Mouse (Mus musculus) hindbrain, embryonic 10.5 days (tissue): Measurements from ENCODE around the gene Kif11. TPM values are rescaled to one million over a fixed set of nuclear protein-coding genes. Genes with fewer than 3 reads are reported as not detected.
A peak's percentile ranks its signal among the peaks of the same experiment; 100 is the strongest.

Source experiments
- DNase-seq: peaks from one replicate; pipeline ENCODE4 v3.0.0-alpha.2; 2017; ENCODE audit warnings: low spot score
- H3K27ac ChIP-seq: fragments of 300-500 bp; sonication (generic); 2 replicates; pipeline ENCODE4 v1.5.1; 2016; ENCODE audit warnings: mild to moderate bottlenecking, moderate library complexity
- H3K27me3 ChIP-seq: fragments of 300-500 bp; sonication (generic); 2 replicates; pipeline ENCODE4 v1.6.1; 2016; ENCODE audit warnings: mild to moderate bottlenecking; ENCODE audit not compliant: poor library complexity, insufficient read depth, severe bottlenecking
- H3K36me3 ChIP-seq: fragments of 300-500 bp; sonication (generic); 2 replicates; pipeline ENCODE4 v1.6.1; 2016; ENCODE audit warnings: mild to moderate bottlenecking, moderate library complexity
- H3K4me1 ChIP-seq: fragments of 300-500 bp; sonication (generic); replicated peaks from 2 replicates; pipeline ENCODE4 v1.6.1; 2016; ENCODE audit warnings: mild to moderate bottlenecking
- H3K4me3 ChIP-seq: fragments of 300-500 bp; sonication (generic); 2 replicates; pipeline ENCODE4 v1.5.1; 2016; ENCODE audit warnings: mild to moderate bottlenecking, moderate library complexity
- H3K9me3 ChIP-seq: fragments of 300-500 bp; sonication (generic); 2 replicates; pipeline ENCODE4 v1.6.1; 2016; ENCODE audit warnings: mild to moderate bottlenecking, moderate library complexity
- WGBS: fragments of 180-500 bp; shearing (Covaris S2); methylation state at CpG from one replicate; pipeline ENCODE4 v1.1.7; 2016; 5-methylcytosine and 5-hydroxymethylcytosine counted together
- polyA plus RNA-seq: library from polyadenylated mRNA; unstranded; fragments of >200 nt; fragmentation: Nextera tagmentation; extraction: Ambion mirVana; gene quantifications from 2 replicates; pipeline ENCODE4 v1.2.1, GENCODE M21; 2016

Gene Kif11
- 60.1 and 80.2 TPM in 2 replicates for polyA plus RNA-seq

DNA sequence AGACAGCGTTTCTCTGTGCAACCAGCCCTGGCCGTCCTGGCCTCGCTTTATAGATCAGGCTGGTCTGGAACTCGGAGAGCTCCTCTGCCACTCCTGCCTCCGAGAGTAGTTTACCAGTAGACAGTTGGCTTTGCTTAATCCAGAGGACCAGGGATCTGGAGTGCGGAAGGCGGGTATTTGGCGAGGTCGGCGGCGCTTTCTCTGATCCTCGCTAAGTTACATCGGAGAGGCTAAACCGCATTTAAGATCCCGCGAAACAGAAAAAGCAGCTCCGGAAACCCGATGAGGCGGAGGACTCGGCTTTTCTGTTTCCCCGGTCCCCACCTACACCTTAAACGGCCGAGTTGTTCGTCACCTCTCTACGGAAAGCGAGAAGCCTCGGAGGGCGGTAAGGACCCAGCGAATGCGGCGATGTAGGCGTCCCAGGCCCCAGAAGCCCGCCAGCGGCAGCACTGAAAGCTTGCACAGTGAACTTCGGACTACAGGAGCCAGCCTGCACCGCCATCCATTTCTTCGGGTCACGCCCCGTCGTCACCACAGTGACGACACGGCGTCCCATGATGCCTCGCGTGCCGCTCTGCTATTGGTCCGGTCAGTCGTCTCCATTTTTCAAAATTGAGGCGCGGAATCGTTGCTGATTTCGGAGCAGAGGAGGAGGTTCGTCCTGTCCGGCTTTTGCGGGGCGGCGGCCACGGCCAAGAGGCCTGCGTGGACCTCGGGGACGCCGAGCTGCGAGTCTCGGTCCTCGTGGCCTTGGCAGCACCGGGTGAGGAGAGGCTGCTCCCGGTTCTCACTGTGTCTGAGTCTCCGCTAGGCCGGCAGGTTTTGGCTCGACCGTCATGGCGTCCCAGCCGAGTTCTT, at the start of gene Kif11:
Kif11 (plus strand) TSS at position 649 of the 861 bp plus-strand sequence.
- peak; percentile 95 for DNase-seq
- Histone ChIP-seq H3K27me3 (no peaks in the 10 kb centered on the region), H3K9me3 (no peaks in the 10 kb centered on the region), H3K27ac (peak within 1 kb of the TSS; percentile 96), H3K36me3 (peaks cover 11% of the 10 kb centered on the region; the same call in 1 of the 2 replicates), H3K4me3 (peak within 1 kb of the TSS; percentile 88), H3K4me1 (peaks cover 24% of the 10 kb centered on the region)
- WGBS, result under 1% methylated on average over 73 of the region's 73 CpGs

DNA sequence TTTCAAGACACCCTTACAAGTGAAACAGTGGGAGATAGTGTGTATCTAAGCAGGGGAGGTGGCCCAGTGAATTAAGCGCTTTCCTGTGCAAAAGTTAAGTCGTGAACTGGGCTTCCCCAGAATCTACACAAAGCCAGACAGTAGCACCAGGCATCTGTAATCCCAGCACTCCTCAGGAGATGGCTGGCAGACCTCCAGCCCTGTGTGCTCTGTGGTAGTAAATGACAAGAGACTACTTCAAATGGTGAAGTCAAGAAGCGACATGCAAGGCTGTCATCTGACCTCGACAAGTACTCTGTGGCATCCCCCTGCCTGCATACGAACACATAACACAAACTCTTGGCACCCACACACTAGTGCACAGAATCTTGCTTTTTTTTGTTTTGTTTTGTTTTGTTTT, 49.0 kb upstream of the Kif11 start:
- H3K36me3 ChIP-seq, result peaks cover 45% of the 10 kb centered on the region
- H3K27ac ChIP-seq, result no peak overlapping the region
- H3K4me3 ChIP-seq, result no peak overlapping the region
- no peaks in the 10 kb centered on the region for H3K27me3 ChIP-seq
- WGBS, result 93% methylated on average over 5 of the region's 5 CpGs
- no peaks in the 10 kb centered on the region for H3K9me3 ChIP-seq
- no peaks in the 10 kb centered on the region for H3K4me1 ChIP-seq
- no peak for DNase-seq

DNA sequence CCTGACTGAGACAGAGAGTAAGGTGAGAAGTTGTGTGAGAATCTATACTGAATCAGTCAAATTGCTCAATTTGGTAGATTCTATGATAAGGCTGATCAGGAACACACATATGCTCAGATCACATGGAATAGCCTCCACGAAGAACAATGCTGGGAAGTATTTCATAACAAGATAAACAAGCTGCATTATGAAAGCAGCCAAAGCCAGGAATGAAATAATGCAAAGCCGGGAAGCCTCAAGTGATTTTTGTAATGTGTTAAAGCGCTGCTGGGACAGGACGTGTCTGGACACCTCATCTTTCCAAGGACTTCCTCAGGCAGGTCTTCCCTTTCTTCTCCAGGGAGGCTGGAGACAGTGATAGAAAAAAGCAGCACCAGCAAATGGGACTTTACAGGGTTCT, 43.5 kb upstream of the Kif11 start:
- Histone ChIP-seq H3K9me3 (no peaks in the 10 kb centered on the region), H3K36me3 (peaks cover 24% of the 10 kb centered on the region), H3K27ac (no peak overlapping the region), H3K4me3 (no peak overlapping the region), H3K27me3 (no peaks in the 10 kb centered on the region), H3K4me1 (no peaks in the 10 kb centered on the region)
- no peak for DNase-seq
- WGBS, result 94% methylated on average over 4 of the region's 4 CpGs

GRCm38 (mm10) chr19:37333357-37333756, 42.8 kb upstream of the Kif11 start:
- H3K27me3 ChIP-seq, result no peaks in the 10 kb centered on the region
- peaks cover 18% of the 10 kb centered on the region for H3K36me3 ChIP-seq
- DNase-seq, result no peak
- H3K27ac ChIP-seq, result no peak overlapping the region
- no peaks in the 10 kb centered on the region for H3K9me3 ChIP-seq
- H3K4me3 ChIP-seq, result no peak overlapping the region
- H3K4me1 ChIP-seq, result no peaks in the 10 kb centered on the region
- 93% methylated on average over 5 of the region's 5 CpGs for WGBS

- Histone ChIP-seq H3K27ac (no peak overlapping the region), H3K4me1 (no peaks in the 10 kb centered on the region), H3K36me3 (no peaks in the 10 kb centered on the region), H3K27me3 (no peaks in the 10 kb centered on the region), H3K9me3 (no peaks in the 10 kb centered on the region), H3K4me3 (no peak overlapping the region)
- WGBS, result 88% methylated on average over 1 of the region's 1 CpGs
- no peak for DNase-seq
Measured at GRCm38 (mm10) chr19:37335392-37335791, 40.8 kb upstream of the Kif11 start.

DNA sequence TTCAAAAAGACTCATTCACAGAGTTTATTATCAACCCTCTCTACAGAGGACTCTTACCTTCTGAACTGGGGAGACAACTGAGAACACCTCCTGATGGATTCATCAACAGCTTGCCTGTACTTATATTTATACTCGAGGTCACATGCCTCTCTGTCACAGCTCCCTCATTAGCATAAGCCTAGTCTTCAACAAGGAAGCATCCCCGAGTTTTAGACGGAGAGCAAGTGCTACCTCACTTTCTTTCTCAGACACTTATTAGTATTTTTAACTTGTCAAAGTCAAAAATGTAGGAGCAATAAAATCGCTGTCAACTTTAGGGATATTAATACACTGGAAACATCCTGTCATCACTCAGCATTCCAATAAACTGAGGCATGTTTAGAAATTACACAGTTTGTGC, 38.5 kb upstream of the Kif11 start, which contains the start of gene Ide:
Ide (minus strand) TSS at position 101 of the 400 bp plus-strand sequence.
- Histone ChIP-seq H3K9me3 (no peaks in the 10 kb centered on the region), H3K27ac (no peak within 1 kb of the TSS), H3K4me3 (no peak within 1 kb of the TSS), H3K27me3 (no peaks in the 10 kb centered on the region), H3K36me3 (no peaks in the 10 kb centered on the region), H3K4me1 (no peaks in the 10 kb centered on the region)
- WGBS, result 79% methylated on average over 4 of the region's 4 CpGs
- DNase-seq, result no peak

GRCm38 (mm10) chr19:37340495-37340894, 35.7 kb upstream of the Kif11 start:
- no peaks in the 10 kb centered on the region for H3K36me3 ChIP-seq
- no peaks in the 10 kb centered on the region for H3K27me3 ChIP-seq
- no peak overlapping the region for H3K4me3 ChIP-seq
- H3K4me1 ChIP-seq, result no peaks in the 10 kb centered on the region
- no peak overlapping the region for H3K27ac ChIP-seq
- WGBS, result 89% methylated on average over 5 of the region's 5 CpGs
- no peak for DNase-seq
- no peaks in the 10 kb centered on the region for H3K9me3 ChIP-seq

DNA sequence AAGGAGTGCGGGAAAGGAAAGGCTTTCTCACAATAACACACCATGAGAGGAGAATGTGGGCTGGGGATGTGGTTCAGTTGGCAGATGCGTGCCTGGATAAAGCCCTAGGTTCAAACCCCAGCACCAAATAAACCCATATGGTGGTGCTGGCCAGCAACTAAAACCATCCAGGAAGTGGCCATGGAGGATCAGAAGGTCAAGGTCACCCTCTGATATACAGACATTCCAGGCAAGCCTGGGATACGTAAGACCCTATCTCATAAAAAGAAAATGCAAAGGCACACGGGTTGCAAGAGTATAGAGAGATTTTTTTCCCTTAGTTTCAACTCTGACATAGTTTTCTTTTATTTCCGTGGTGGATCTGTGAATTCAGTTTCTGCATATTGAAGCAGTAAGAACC, 35.3 kb upstream of the Kif11 start:
- no peaks in the 10 kb centered on the region for H3K27me3 ChIP-seq
- 84% methylated on average over 5 of the region's 5 CpGs for WGBS
- no peak overlapping the region for H3K27ac ChIP-seq
- no peaks in the 10 kb centered on the region for H3K9me3 ChIP-seq
- no peaks in the 10 kb centered on the region for H3K4me1 ChIP-seq
- no peak overlapping the region for H3K4me3 ChIP-seq
- no peak for DNase-seq
- no peaks in the 10 kb centered on the region for H3K36me3 ChIP-seq

GRCm38 (mm10) chr19:37343899-37344298, 32.3 kb upstream of the Kif11 start:
- Histone ChIP-seq H3K9me3 (no peaks in the 10 kb centered on the region), H3K4me3 (no peak overlapping the region), H3K27me3 (no peaks in the 10 kb centered on the region), H3K36me3 (no peaks in the 10 kb centered on the region), H3K4me1 (no peaks in the 10 kb centered on the region), H3K27ac (no peak overlapping the region)
- no peak for DNase-seq
- 88% methylated on average over 5 of the region's 5 CpGs for WGBS

DNA sequence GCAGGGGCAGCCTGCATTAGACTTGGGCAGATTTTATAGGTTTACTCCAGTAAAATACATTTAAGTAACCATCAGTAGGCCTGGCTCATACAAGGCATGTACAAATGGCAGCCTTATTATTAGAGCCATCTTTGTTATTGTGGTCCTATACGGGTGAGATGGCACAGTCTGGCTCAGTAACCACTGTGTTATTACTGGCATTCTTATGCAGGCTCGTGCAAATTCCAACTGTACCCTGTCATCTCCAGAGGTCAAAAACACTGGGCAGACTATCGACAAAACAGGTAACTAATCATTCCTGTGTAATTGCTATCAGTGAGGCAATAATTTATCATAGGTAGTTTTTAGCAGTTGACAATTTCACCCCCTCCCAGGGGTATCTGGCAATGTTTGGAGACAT, 29.9 kb upstream of the Kif11 start:
- H3K27ac ChIP-seq, result no peak overlapping the region
- peaks cover 5% of the 10 kb centered on the region for H3K36me3 ChIP-seq
- DNase-seq, result no peak
- H3K9me3 ChIP-seq, result no peaks in the 10 kb centered on the region
- no peaks in the 10 kb centered on the region for H3K4me1 ChIP-seq
- H3K4me3 ChIP-seq, result no peak overlapping the region
- no peaks in the 10 kb centered on the region for H3K27me3 ChIP-seq
- WGBS, result 85% methylated on average over 3 of the region's 3 CpGs

DNA sequence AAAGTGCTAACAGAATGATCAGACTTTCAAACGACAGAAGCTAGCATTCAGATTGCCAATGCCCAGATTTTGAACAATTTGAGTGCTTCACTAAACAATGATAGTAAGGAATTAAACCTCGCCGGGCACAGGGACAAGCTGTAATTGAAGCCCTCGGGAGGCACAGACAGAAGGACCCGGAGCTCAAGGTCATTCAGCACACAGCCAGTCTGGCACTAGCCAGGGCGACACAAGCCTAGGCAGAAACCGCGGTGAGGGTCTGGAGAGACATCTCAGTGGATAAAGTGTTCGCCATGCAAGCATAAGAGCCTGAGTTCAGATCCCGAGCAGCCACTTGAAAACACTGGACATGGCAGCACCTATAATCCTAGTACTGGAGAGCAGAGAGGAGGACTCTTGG, 27.9 kb upstream of the Kif11 start:
- no peak overlapping the region for H3K27ac ChIP-seq
- H3K27me3 ChIP-seq, result no peaks in the 10 kb centered on the region
- DNase-seq, result no peak
- H3K4me3 ChIP-seq, result no peak overlapping the region
- H3K36me3 ChIP-seq, result peaks cover 17% of the 10 kb centered on the region
- 89% methylated on average over 10 of the region's 10 CpGs for WGBS
- H3K9me3 ChIP-seq, result 0 out of 2 replicates have a peak, but pooled peaks cover 5% of the 10 kb centered on the region
- no peaks in the 10 kb centered on the region for H3K4me1 ChIP-seq

- Histone ChIP-seq H3K4me1 (no peaks in the 10 kb centered on the region), H3K4me3 (no peak overlapping the region), H3K36me3 (peaks cover 17% of the 10 kb centered on the region), H3K9me3 (0 out of 2 replicates have a peak, but pooled peaks cover 5% of the 10 kb centered on the region), H3K27ac (no peak overlapping the region), H3K27me3 (no peaks in the 10 kb centered on the region)
- DNase-seq, result no peak
Measured at GRCm38 (mm10) chr19:37348952-37349351, 27.3 kb upstream of the Kif11 start.

- WGBS, result 93% methylated on average over 3 of the region's 3 CpGs
- H3K27ac ChIP-seq, result no peak overlapping the region
- no peak overlapping the region for H3K4me3 ChIP-seq
- no peaks in the 10 kb centered on the region for H3K4me1 ChIP-seq
- DNase-seq, result no peak
- 0 out of 2 replicates have a peak, but pooled peaks cover 5% of the 10 kb centered on the region for H3K9me3 ChIP-seq
- peaks cover 17% of the 10 kb centered on the region for H3K36me3 ChIP-seq
- no peaks in the 10 kb centered on the region for H3K27me3 ChIP-seq
Measured at GRCm38 (mm10) chr19:37352756-37353155, 23.4 kb upstream of the Kif11 start.
